In genomic region chr10:40840086-40840485, GRCm38 (mm10) we compare ENCODE assay signal across 20 mouse cellular contexts. TPM values are rescaled to one million over a fixed set of nuclear protein-coding genes. Genes with fewer than 3 reads are reported as not detected.
A peak's percentile ranks its signal among the peaks of the same experiment; 100 is the strongest.
DNase-seq lines count a peak whose midpoint lies in the region; ATAC-seq lines count a peak whose summit lies in the region.
"Had no signal": no experiment of that assay in that cellular context is flagged by ENCODE, and none has a peak within 500 bp of the region (broad histone marks: within the 10 kb centered on the region; RNA-seq: fewer than 3 reads in every experiment).

No protein-coding gene starts in this region.

- DNase-seq in heart, adult 18-20 months, result peak; percentile 29 to 40
- DNase-seq in NIH3T3 (ENCODE audit: low read depth) (peak; percentile 11), adipocyte (ENCODE audit: low spot score) (peak; percentile 9), liver (no peak)
- peak; percentile 32 for DNase-seq in heart, postnatal 4 days
- DNase-seq in hindbrain, embryonic 11.5 days (ENCODE audit: low spot score), result no peak
- DNase-seq: cerebellum, postnatal 36 days; kidney, adult 18-20 months; layer of hippocampus, postnatal 36 days; liver, embryonic 13.5 days; lung, postnatal 10 days; right cerebral cortex, postnatal 14 days; thymus, postnatal 36 days had no signal

- H3K9me3 ChIP-seq in heart, embryonic 12.5 days (replicated peaks), result no peaks in the 10 kb centered on the region
- no peaks in the 10 kb centered on the region for H3K9me3 ChIP-seq in hindbrain, embryonic 11.5 days (ENCODE audit: control insufficient read depth, low read length)
- H3K9me3 ChIP-seq: limb, embryonic 10.5 days; liver, embryonic 13.5 days; midbrain, embryonic 10.5 days had no signal

- peaks cover 60% of the 10 kb centered on the region for H3K36me3 ChIP-seq in heart, embryonic 12.5 days
- peaks cover 9% of the 10 kb centered on the region; the same call in 1 of the 2 replicates for H3K36me3 ChIP-seq in hindbrain, embryonic 11.5 days (ENCODE audit: control insufficient read depth, insufficient read depth, low read length)

- no peak overlapping the region for H3K9ac ChIP-seq in heart, embryonic 12.5 days
- H3K9ac ChIP-seq in hindbrain, embryonic 11.5 days (ENCODE audit: low read depth, low read length), result no peak overlapping the region
- H3K9ac ChIP-seq: liver, embryonic 13.5 days had no signal

- no peak overlapping the region for H3K4me2 ChIP-seq in heart, embryonic 12.5 days
- no peak overlapping the region for H3K4me2 ChIP-seq in hindbrain, embryonic 11.5 days (replicated peaks; ENCODE audit: low read depth, low read length)
- H3K4me2 ChIP-seq: liver, embryonic 13.5 days had no signal

- 74% methylated on average over 5 of the region's 5 CpGs for WGBS in heart, embryonic 12.5 days
- WGBS in hindbrain, embryonic 11.5 days, result 90% methylated on average over 5 of the region's 5 CpGs

- H3K4me1 ChIP-seq in heart, embryonic 12.5 days (replicated peaks), result peaks cover 10% of the 10 kb centered on the region
- no peaks in the 10 kb centered on the region for H3K4me1 ChIP-seq in hindbrain, embryonic 11.5 days (replicated peaks; ENCODE audit: control insufficient read depth, insufficient read depth, low read length)
- H3K4me1 ChIP-seq: liver, embryonic 13.5 days; midbrain, embryonic 10.5 days had no signal

- no peak overlapping the region for H3K27ac ChIP-seq in heart, embryonic 12.5 days (ENCODE audit: poor library complexity, severe bottlenecking)
- no peak overlapping the region for H3K27ac ChIP-seq in hindbrain, embryonic 11.5 days (ENCODE audit: low read depth, low read length)
- H3K27ac ChIP-seq: hindbrain, postnatal 0 days; limb, embryonic 10.5 days; liver, embryonic 13.5 days; midbrain, embryonic 10.5 days; stomach, postnatal 0 days had no signal

- ATAC-seq in heart, embryonic 12.5 days (ENCODE audit: insufficient number of reproducible peaks, low FRiP score), result no peak
- ATAC-seq in hindbrain, embryonic 11.5 days (ENCODE audit: low FRiP score), result no peak
- ATAC-seq in cerebellum, adult (ENCODE audit: insufficient number of reproducible peaks, low FRiP score, low TSS enrichment), result no peak
- ATAC-seq: hindbrain, postnatal 0 days had no signal

- H3K4me3 ChIP-seq in heart, embryonic 12.5 days, result no peak overlapping the region
- no peak overlapping the region for H3K4me3 ChIP-seq in hindbrain, embryonic 11.5 days (ENCODE audit: low read depth, low read length)
- H3K4me3 ChIP-seq: limb, embryonic 10.5 days; liver, embryonic 13.5 days; midbrain, embryonic 10.5 days had no signal

- no peaks in the 10 kb centered on the region for H3K27me3 ChIP-seq in heart, embryonic 12.5 days (replicated peaks)
- H3K27me3 ChIP-seq in hindbrain, embryonic 11.5 days (ENCODE audit: control insufficient read depth, insufficient read depth, low read length), result no peaks in the 10 kb centered on the region
- H3K27me3 ChIP-seq: liver, embryonic 13.5 days had no signal

RNA-seq across cellular contexts. Expression of gene Cdc40, which starts 43.0 kb away (rescaled TPM):
- total RNA-seq in heart, adult 18-20 months (2021), result 10 to 100 TPM; 17.7 to 19.0 TPM
- polyA plus RNA-seq in heart, embryonic 12.5 days (2016; fragmentation: Nextera tagmentation; extraction: Ambion mirVana), result 25.7 and 26.9 TPM in 2 replicates
- total RNA-seq in heart, postnatal 4 days (2021), result 10 to 100 TPM; 17.8 to 19.2 TPM
- 32.4 and 37.5 TPM in 2 replicates for polyA plus RNA-seq in hindbrain, embryonic 11.5 days (2014; fragmentation: Nextera tagmentation; extraction: Ambion mirVana)

RNA-seq across cellular contexts. Expression of gene Wasf1, which starts 43.2 kb away (rescaled TPM):
- 1 to 10 TPM in 1 of 2 experiments, under 1 TPM in 1; 0.40 to 1.0 TPM for total RNA-seq in heart, adult 18-20 months (2021)
- polyA plus RNA-seq in heart, embryonic 12.5 days (2016; fragmentation: Nextera tagmentation; extraction: Ambion mirVana), result 17.1 and 19.6 TPM in 2 replicates
- total RNA-seq in heart, postnatal 4 days (2021), result 1 to 10 TPM; 4.1 to 5.5 TPM
- 43.0 and 43.8 TPM in 2 replicates for polyA plus RNA-seq in hindbrain, embryonic 11.5 days (2014; fragmentation: Nextera tagmentation; extraction: Ambion mirVana)
- total RNA-seq: neutrophil, adult 5-6 weeks had no signal

Comparison
In these comparisons a context has a peak if more than half of its experiments do, and no peak if none do; other contexts are left out.
1. DNase-seq: peak in heart, adult 18-20 months (2 of 2), NIH3T3 (single experiment), adipocyte (single experiment) and heart, postnatal 4 days (single experiment); none in hindbrain, embryonic 11.5 days (single experiment) and liver (single experiment).